Mouse (Mus musculus) cerebellum, adult 8-10 months (tissue): Measurements from ENCODE around the gene Mapk1ip1l.
A peak's percentile ranks its signal among the peaks of the same experiment; 100 is the strongest.

Experiments
- DNase-seq: peaks from one replicate; pipeline ENCODE4 v3.0.0; 2022

Mapk1ip1l gene

DNA sequence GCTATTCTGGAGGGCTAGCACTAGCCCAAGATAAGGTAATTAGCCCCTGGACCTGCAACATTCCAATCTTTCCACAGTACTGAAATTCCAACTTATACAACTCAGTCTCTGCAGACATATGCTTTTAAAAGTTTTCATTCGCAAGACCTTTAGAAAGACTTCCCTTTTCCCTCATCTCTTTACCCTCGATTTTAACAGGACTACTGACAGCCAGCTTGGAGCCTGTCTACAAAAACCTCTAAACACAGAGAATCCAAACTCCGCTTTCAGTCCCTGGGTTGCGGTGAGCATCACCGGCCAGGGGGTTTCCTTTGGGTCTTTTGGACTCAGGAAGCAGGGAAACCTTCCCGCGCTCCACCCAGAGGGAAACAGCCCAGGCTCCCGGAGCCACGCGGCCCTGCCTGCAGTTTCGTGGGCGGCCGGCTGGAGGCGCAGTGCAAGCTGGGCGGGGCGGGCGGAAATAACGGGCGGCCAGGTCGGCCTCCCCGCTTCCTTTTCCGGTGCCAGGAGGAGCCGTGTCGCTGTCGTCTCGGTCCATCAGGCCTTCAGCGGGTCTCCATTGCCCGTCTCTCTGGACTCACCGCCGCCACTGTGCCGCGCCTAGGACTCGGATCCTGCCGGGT is at the start of gene Mapk1ip1l:
Mapk1ip1l (plus strand) TSS at position 482 of the 623 bp plus-strand sequence.
- peak; percentile 91 for DNase-seq

GRCm38 (mm10) chr14:47249839-47250238 is 48.2 kb upstream of the Mapk1ip1l start:
- DNase-seq: no peak

- DNase-seq: no peak
Measured at GRCm38 (mm10) chr14:47264866-47265265, 33.2 kb upstream of the Mapk1ip1l start.

DNA sequence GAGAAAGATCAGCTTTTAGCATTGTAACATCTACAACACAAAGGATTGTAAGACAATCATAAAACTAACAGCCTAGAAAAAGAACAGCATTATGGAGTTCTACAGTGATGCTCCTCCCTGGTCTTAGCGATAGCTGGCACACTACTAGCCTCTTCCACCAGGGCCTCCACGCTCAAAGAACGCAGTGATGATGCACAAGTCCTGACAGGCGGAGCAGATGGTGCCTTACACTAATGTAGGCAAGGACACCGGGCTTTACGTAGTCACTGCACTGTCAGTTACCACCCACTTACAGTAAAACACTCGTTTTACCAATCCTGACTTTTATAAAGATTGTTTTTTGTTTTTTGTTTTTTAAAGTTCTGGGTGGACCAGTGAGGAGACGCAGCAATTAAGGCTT is 32.2 kb upstream of the Mapk1ip1l start:
- DNase-seq: no peak

DNA sequence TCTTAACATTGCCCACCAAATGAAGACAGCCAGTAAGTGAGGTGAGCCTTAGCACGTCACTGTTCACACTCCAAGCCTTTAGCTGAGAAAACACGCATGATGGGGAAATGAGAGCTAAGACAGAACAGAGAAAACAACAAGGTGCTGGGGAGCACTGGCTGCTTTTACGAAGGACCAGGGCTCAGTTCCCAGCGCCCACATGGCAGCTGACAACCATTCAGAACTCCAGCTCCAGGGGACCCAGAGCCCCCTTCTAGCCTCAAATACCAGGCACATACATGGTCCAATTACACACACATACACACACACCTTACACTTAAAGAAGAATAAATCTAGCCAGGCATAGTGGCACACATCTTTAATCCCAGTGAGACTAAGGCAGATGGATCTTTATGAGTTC is 29.0 kb upstream of the Mapk1ip1l start:
- no peak for DNase-seq

DNA sequence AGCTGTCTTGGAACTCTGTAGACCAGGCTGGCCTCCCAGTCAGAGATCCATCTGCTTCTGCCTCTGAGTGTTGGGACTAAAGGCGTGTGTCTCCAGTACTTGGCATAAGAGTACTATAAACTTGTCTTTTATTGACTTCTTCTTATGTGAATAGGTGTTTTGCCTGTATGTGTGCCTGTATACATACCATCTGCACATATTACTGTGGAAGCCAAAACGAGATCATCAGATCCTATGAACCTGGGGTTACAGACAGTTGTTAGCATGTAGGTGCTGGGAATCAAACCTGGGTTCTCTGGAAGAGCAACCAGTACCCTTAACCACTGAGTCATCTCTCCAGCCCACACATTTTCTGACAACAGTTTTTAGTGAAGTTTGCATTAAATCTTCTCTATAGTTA is 28.4 kb upstream of the Mapk1ip1l start:
- no peak for DNase-seq

- no peak for DNase-seq
Measured at GRCm38 (mm10) chr14:47273751-47274150, 24.3 kb upstream of the Mapk1ip1l start.

DNA sequence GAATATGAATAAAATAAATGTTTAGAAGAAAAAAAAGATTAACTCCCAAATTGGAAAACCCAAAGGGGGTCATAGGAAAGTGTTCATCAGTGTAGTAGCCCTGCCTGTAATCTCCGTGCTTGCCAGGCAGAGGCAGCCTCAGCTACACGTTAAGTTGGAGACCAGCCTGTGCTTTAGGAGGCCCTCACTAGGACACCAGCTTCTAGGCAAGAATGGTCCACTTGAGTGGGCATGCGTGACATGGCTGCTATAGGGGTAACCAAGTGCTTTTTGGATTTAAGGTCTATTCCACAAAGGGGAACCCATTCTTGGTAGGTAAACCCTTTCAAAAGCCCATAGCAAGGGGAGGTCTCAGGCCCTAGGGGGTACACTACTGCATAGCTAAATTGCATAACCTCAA is 22.6 kb upstream of the Mapk1ip1l start:
- peak; percentile 10 for DNase-seq

DNA sequence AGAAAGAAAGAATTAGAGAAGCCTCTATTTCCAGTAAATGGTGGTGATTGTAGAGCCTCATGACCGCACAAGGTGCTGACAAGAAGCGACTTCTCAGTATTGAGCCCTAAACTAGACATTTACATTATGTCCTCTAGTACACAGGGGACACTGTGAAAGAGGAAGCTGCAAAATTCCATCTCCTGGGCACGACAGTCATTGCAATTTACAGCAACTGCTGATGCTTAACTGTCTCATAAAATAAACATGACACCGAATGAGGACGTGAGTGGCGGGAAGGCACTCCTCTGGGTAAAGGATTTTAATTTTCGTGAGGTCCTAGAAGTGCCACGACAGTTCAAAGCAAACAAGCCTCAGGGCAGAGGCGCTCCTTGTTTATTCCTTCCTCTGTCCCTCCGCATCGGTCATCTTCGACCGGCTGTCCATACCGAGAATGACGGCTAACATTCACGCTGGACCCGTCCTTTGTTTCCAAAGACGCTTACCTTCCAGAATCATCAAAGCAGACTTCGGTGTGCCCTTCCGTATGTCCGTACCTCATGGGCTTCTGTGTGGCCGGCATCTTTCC is 21.9 kb upstream of the Mapk1ip1l start:
- DNase-seq: no peak

- DNase-seq: peak; percentile 95
Measured at GRCm38 (mm10) chr14:47276637-47277393, 21.3 kb upstream of the Mapk1ip1l start, which contains the start of the genes Wdhd1 and Socs4. Gene Wdhd1, minus strand, starts transcription at chr14:47276857. Gene Socs4, plus strand, starts transcription at chr14:47276931.

DNA sequence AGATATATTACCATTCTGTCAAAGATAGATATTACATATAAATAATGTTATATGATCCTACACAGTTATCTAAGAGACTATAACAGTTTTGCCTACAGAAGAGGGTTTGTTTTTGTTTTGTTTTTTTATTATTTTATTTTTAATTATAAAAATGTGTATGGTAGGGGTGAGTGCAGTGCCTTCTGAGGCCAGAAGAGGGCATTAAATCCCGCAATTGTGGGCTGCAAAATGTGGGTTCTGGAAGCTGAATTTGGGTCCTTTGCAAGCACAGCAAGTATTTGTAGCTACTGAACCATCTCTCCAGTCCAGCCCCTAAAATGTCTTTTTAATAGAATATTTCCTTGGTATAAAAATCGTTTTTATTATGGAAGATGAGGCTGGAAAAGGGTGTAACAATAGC is 19.0 kb upstream of the Mapk1ip1l start:
- DNase-seq: no peak

GRCm38 (mm10) chr14:47281535-47281934 is 16.5 kb upstream of the Mapk1ip1l start:
- no peak for DNase-seq

DNA sequence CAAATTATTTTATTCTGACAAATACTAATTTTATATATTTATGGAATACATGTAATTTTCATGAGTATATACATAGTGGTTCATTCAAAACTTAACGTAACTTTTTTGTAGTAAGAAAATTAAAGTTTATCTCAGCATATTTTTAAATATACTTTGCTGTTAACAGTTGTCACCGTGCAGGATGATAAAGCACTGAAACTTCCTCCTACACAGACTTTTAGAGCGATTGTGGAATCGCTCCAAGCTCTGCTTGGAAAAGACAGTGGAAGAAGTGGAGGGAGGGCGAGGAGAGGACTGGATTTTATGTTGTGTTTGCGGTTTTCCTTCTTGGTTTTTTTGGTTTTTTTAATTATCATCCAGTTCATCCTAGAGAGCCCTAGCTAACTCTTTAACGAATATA is 14.5 kb upstream of the Mapk1ip1l start:
- no peak for DNase-seq

- DNase-seq: no peak
Measured at GRCm38 (mm10) chr14:47285271-47285670, 12.8 kb upstream of the Mapk1ip1l start.

DNA sequence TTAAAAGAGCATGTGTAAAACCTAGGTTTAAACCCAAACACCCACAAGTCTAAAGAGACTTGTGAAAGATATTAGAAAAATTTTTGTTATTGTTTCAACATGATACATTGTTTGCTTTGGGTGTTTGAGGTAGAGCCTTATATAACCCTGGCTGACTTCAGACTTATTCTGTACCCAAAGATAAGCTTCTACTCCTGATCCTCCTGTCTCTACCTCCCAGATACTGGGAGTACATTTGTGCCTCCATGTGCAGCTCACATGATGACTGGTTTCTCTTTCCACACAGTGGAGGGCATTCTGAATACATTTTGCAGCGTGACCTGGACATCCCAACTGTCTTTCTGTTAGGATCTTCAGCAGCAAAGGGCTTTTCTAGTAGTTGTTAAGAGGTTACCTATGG is 11.9 kb upstream of the Mapk1ip1l start:
- no peak for DNase-seq

DNA sequence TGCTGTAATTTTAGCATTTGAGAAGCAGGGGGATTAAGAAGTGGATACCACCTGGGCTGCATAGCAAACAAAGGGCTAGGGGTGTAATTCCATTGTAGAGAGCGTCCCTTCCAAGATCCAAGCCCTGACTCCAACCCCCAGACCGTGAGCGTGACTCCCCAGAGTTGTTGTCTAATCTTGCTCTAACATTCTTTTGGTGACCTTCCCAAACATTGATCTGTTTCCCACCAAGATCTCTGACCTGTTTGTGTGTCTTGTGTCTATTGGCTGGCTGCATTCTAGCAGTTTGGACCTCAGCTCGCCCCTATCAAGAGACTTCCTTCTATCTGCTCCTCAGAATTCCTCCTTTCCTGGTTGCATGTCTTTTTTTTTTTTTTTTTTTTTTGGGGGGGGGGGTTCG is 11.0 kb upstream of the Mapk1ip1l start:
- no peak for DNase-seq

DNA sequence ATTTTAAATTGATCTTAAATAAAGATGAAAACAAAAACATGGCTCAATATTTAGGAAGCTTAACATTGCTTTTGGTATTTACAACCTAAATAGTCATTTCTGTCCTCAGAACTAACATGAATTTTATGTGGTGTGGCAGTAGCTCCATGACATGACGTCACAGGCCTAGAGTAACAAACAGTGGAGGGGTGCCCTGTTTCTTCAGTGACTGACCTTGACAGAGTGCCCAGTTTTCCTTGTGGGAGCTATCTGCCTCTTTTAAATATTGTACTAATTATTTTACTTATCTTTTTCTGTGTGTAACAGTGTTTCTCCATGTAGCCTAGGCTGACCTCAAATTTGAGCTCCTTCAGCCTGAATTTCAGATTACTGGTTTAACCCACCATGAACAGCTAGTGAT is 6.3 kb upstream of the Mapk1ip1l start:
- DNase-seq: no peak

- no peak for DNase-seq
Measured at GRCm38 (mm10) chr14:47294136-47294535, 3.9 kb upstream of the Mapk1ip1l start.

DNA sequence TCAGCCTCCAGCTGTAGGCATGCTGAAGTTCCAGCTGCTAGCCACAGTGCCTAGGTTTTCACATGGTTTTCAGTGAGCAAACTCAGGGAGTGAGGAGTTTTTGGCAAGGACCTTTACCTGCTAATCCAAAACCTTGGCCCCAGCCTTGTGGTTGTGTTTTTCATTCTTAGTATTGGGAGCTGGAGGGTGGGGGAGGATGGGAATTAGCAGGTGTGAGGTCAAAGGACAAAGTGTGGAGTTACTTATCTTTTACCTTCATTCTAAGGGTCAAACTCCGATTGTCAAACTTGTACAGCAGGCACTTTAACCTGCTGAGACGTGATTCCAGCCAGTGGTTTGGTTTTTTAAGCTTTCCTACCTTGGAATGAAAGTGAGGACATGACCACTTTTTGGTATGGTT is 1.8 kb upstream of the Mapk1ip1l start:
- DNase-seq: no peak

- DNase-seq: no peak
Measured at GRCm38 (mm10) chr14:47298408-47298792, 334 bp downstream of the Mapk1ip1l start.

- no peak for DNase-seq
Measured at GRCm38 (mm10) chr14:47298819-47299261, 774 bp downstream of the Mapk1ip1l start.

GRCm38 (mm10) chr14:47302885-47303680 is 5.0 kb downstream of the Mapk1ip1l start:
- no peak for DNase-seq

GRCm38 (mm10) chr14:47304814-47305405 is 6.8 kb downstream of the Mapk1ip1l start:
- DNase-seq: no peak
